Mouse (Mus musculus) lung, postnatal 4 days (tissue): ENCODE data around the gene Gpr25.

Experiments
- DNase-seq, 2 experiments: peaks; one replicate each; pipeline ENCODE4 v3.0.0; 2021

Gene Gpr25

GRCm38 (mm10) chr1:136260635-136261238 lies at the start of gene Gpr25:
TSS of gene Gpr25 (minus strand) at chr1:136260873.
- no peak for DNase-seq

- DNase-seq: no peak
Observed at GRCm38 (mm10) chr1:136309193-136309592, 48.5 kb upstream of the Gpr25 start.

GRCm38 (mm10) chr1:136306424-136306823 lies 45.8 kb upstream of the Gpr25 start:
- peak in 1 of 2 experiments; percentile 41 for DNase-seq

- DNase-seq: no peak
Observed at GRCm38 (mm10) chr1:136293961-136294360, 33.3 kb upstream of the Gpr25 start.

GRCm38 (mm10) chr1:136289803-136290202 lies 29.1 kb upstream of the Gpr25 start:
- DNase-seq: no peak

GRCm38 (mm10) chr1:136277366-136277765 lies 16.7 kb upstream of the Gpr25 start:
- DNase-seq: no peak

- no peak for DNase-seq
Observed at GRCm38 (mm10) chr1:136268224-136268623, 7.6 kb upstream of the Gpr25 start.

GRCm38 (mm10) chr1:136266127-136266526 lies 5.5 kb upstream of the Gpr25 start:
- DNase-seq: no peak

- DNase-seq: no peak
Observed at GRCm38 (mm10) chr1:136263355-136263754, 2.7 kb upstream of the Gpr25 start.

- DNase-seq: peak; percentile 54 to 74
Observed at GRCm38 (mm10) chr1:136259893-136260634, 609 bp downstream of the Gpr25 start.

- no peak for DNase-seq
Observed at GRCm38 (mm10) chr1:136259543-136259892, 1.2 kb downstream of the Gpr25 start.

GRCm38 (mm10) chr1:136258495-136258894 lies 2.2 kb downstream of the Gpr25 start:
- no peak for DNase-seq

- no peak for DNase-seq
Observed at GRCm38 (mm10) chr1:136255657-136256056, 5.0 kb downstream of the Gpr25 start.

GRCm38 (mm10) chr1:136255174-136255573 lies 5.5 kb downstream of the Gpr25 start:
- no peak for DNase-seq

- DNase-seq: no peak
Observed at GRCm38 (mm10) chr1:136254503-136255065, 6.1 kb downstream of the Gpr25 start.

- DNase-seq: no peak
Observed at GRCm38 (mm10) chr1:136253472-136253871, 7.2 kb downstream of the Gpr25 start.

- no peak for DNase-seq
Observed at GRCm38 (mm10) chr1:136249662-136250061, 11.0 kb downstream of the Gpr25 start.

GRCm38 (mm10) chr1:136247393-136247792 lies 13.3 kb downstream of the Gpr25 start:
- DNase-seq: no peak

GRCm38 (mm10) chr1:136244469-136244868 lies 16.2 kb downstream of the Gpr25 start:
- DNase-seq: no peak

GRCm38 (mm10) chr1:136241801-136242200 lies 18.9 kb downstream of the Gpr25 start:
- no peak for DNase-seq

GRCm38 (mm10) chr1:136238495-136238894 lies 22.2 kb downstream of the Gpr25 start:
- DNase-seq: no peak

GRCm38 (mm10) chr1:136234595-136235092 lies 26.0 kb downstream of the Gpr25 start:
- DNase-seq: no peak

GRCm38 (mm10) chr1:136233892-136234594 lies 26.6 kb downstream of the Gpr25 start, which contains the start of gene Inava:
TSS of gene Inava (minus strand) at chr1:136234264.
- peak; percentile 46 to 51 for DNase-seq
